16 mouse cellular contexts compared by ENCODE assay signal in genomic region chr3:79205112-79205511, GRCm38 (mm10).
DNase-seq lines count a peak whose midpoint lies in the region; ATAC-seq and TF ChIP-seq lines count a peak whose summit lies in the region.
"Had no signal": no experiment of that assay in that cellular context is flagged by ENCODE, and none has a peak within 500 bp of the region (broad histone marks: within the 10 kb centered on the region; RNA-seq: fewer than 3 reads in every experiment).

No protein-coding gene starts in this region.

- ATAC-seq in hindbrain, postnatal 0 days, result no peak
- ATAC-seq in hindbrain, embryonic 11.5 days (ENCODE audit: low FRiP score), result no peak
- no peak for ATAC-seq in lung, embryonic 16.5 days (ENCODE audit: low read depth)
- ATAC-seq in limb, embryonic 15.5 days (ENCODE audit: insufficient number of reproducible peaks, low FRiP score, low TSS enrichment, low read depth), result no peak
- no peak for ATAC-seq in megakaryocyte, adult 5-6 weeks (ENCODE audit: poor library complexity, severe bottlenecking)
- ATAC-seq: Patski had no signal

- no peak for TF ChIP-seq CTCF in cerebellum, adult 2 months (IDR thresholded peaks at IDR 0.05; ENCODE audit: borderline replicate concordance, insufficient read depth, low read depth, low read length)
- TF ChIP-seq CTCF in hindbrain, postnatal 0 days (IDR thresholded peaks at IDR 0.05; ENCODE audit: low read depth), result 0 out of 2 replicates have a peak, but pooled peaks have one; percentile 19

- H3K9ac ChIP-seq in hindbrain, postnatal 0 days (replicated peaks; ENCODE audit: low read length), result no peak overlapping the region
- no peak overlapping the region for H3K9ac ChIP-seq in hindbrain, embryonic 11.5 days (ENCODE audit: low read depth, low read length)
- no peak overlapping the region for H3K9ac ChIP-seq in lung, embryonic 16.5 days (ENCODE audit: low read length)
- H3K9ac ChIP-seq in limb, embryonic 15.5 days, result no peak overlapping the region

- 46% methylated on average over 3 of the region's 3 CpGs for WGBS in cerebellum, adult 2 months
- 34% methylated on average over 3 of the region's 3 CpGs for WGBS in hindbrain, postnatal 0 days
- 38% methylated on average over 3 of the region's 3 CpGs for WGBS in hindbrain, embryonic 11.5 days
- WGBS in lung, embryonic 16.5 days, result 25% methylated on average over 3 of the region's 3 CpGs
- 15% methylated on average over 3 of the region's 3 CpGs for WGBS in limb, embryonic 15.5 days

- H3K27me3 ChIP-seq in cerebellum, adult 2 months (ENCODE audit: control insufficient read depth, insufficient read depth, low read length), result no peaks in the 10 kb centered on the region
- no peaks in the 10 kb centered on the region for H3K27me3 ChIP-seq in hindbrain, postnatal 0 days (ENCODE audit: insufficient read depth, low read length)
- H3K27me3 ChIP-seq in hindbrain, embryonic 11.5 days (ENCODE audit: control insufficient read depth, insufficient read depth, low read length), result no peaks in the 10 kb centered on the region
- no peaks in the 10 kb centered on the region for H3K27me3 ChIP-seq in lung, embryonic 16.5 days (ENCODE audit: control insufficient read depth, insufficient read depth, low read depth, low read length)
- no peaks in the 10 kb centered on the region for H3K27me3 ChIP-seq in limb, embryonic 15.5 days
- H3K27me3 ChIP-seq: CH12.LX, Patski had no signal

- no peak overlapping the region for H3K4me2 ChIP-seq in hindbrain, postnatal 0 days (ENCODE audit: low read depth, low read length)
- H3K4me2 ChIP-seq in hindbrain, embryonic 11.5 days (replicated peaks; ENCODE audit: low read depth, low read length), result no peak overlapping the region
- no peak overlapping the region for H3K4me2 ChIP-seq in lung, embryonic 16.5 days (ENCODE audit: low read depth, low read length)
- H3K4me2 ChIP-seq in limb, embryonic 15.5 days, result no peak overlapping the region

- TF ChIP-seq POLR2A in cerebellum, adult 2 months (IDR thresholded peaks at IDR 0.05; ENCODE audit: borderline replicate concordance, insufficient read depth, low read length), result no peak

- no peaks in the 10 kb centered on the region for H3K9me3 ChIP-seq in hindbrain, postnatal 0 days (ENCODE audit: low read length)
- H3K9me3 ChIP-seq in hindbrain, embryonic 11.5 days (ENCODE audit: control insufficient read depth, low read length), result no peaks in the 10 kb centered on the region
- no peaks in the 10 kb centered on the region for H3K9me3 ChIP-seq in lung, embryonic 16.5 days (ENCODE audit: control insufficient read depth, low read length)
- no peaks in the 10 kb centered on the region for H3K9me3 ChIP-seq in limb, embryonic 15.5 days

- DNase-seq in cerebellum, adult 2 months, result no peak
- no peak for DNase-seq in cerebellum, postnatal 4 days (ENCODE audit: low spot score in 2 of 2)
- no peak for DNase-seq in hindbrain, postnatal 0 days (ENCODE audit: low spot score)
- DNase-seq in hindbrain, embryonic 11.5 days (ENCODE audit: low spot score), result no peak
- DNase-seq in lung, postnatal 36 days, result no peak
- DNase-seq: adrenal gland, adult 2 months; cerebellum, adult 9-11 months; heart, postnatal 36 days; kidney, adult 8-10 months; thymus, adult 18-20 months had no signal

- H3K4me3 ChIP-seq in cerebellum, adult 2 months (replicated peaks; ENCODE audit: insufficient read depth, low read depth, low read length), result no peak overlapping the region
- H3K4me3 ChIP-seq in hindbrain, postnatal 0 days (ENCODE audit: low read length), result no peak overlapping the region
- no peak overlapping the region for H3K4me3 ChIP-seq in hindbrain, embryonic 11.5 days (ENCODE audit: low read depth, low read length)
- no peak overlapping the region for H3K4me3 ChIP-seq in lung, embryonic 16.5 days (ENCODE audit: low read length)
- no peak overlapping the region for H3K4me3 ChIP-seq in limb, embryonic 15.5 days
- H3K4me3 ChIP-seq: myocyte had no signal

- no peaks in the 10 kb centered on the region for H3K36me3 ChIP-seq in hindbrain, postnatal 0 days (ENCODE audit: insufficient read depth, low read length)
- no peaks in the 10 kb centered on the region for H3K36me3 ChIP-seq in hindbrain, embryonic 11.5 days (ENCODE audit: control insufficient read depth, insufficient read depth, low read length)
- H3K36me3 ChIP-seq in lung, embryonic 16.5 days (ENCODE audit: control insufficient read depth, insufficient read depth, low read length), result no peaks in the 10 kb centered on the region
- H3K36me3 ChIP-seq in limb, embryonic 15.5 days, result 0 out of 2 replicates have a peak, but pooled peaks cover 3% of the 10 kb centered on the region

- peaks cover 4% of the 10 kb centered on the region for H3K4me1 ChIP-seq in cerebellum, adult 2 months (ENCODE audit: control insufficient read depth, insufficient read depth, low read length)
- H3K4me1 ChIP-seq in hindbrain, postnatal 0 days (ENCODE audit: insufficient read depth, low read length), result no peaks in the 10 kb centered on the region
- H3K4me1 ChIP-seq in hindbrain, embryonic 11.5 days (replicated peaks; ENCODE audit: control insufficient read depth, insufficient read depth, low read length), result no peaks in the 10 kb centered on the region
- H3K4me1 ChIP-seq in lung, embryonic 16.5 days (replicated peaks; ENCODE audit: control insufficient read depth, insufficient read depth, low read length), result peaks cover 20% of the 10 kb centered on the region
- H3K4me1 ChIP-seq in limb, embryonic 15.5 days, result peaks cover 21% of the 10 kb centered on the region

- H3K27ac ChIP-seq in cerebellum, adult 2 months (ENCODE audit: insufficient read depth, low read length), result peak overlapping the region; percentile 28; the same call in 1 of the 2 replicates
- no peak overlapping the region for H3K27ac ChIP-seq in hindbrain, postnatal 0 days
- H3K27ac ChIP-seq in hindbrain, embryonic 11.5 days (ENCODE audit: low read depth, low read length), result no peak overlapping the region
- H3K27ac ChIP-seq in lung, embryonic 16.5 days (ENCODE audit: low read length), result 0 out of 2 replicates have a peak overlapping the region, but pooled peaks have one; percentile 2
- H3K27ac ChIP-seq in limb, embryonic 15.5 days, result peak overlapping the region; percentile 13; the same call in 1 of the 2 replicates

Comparison
In these comparisons a context has a peak if more than half of its experiments do, and no peak if none do; other contexts are left out.
1. H3K27ac ChIP-seq: peak in cerebellum, adult 2 months (single experiment), lung, embryonic 16.5 days (single experiment) and limb, embryonic 15.5 days (single experiment); none in hindbrain, postnatal 0 days (single experiment) and hindbrain, embryonic 11.5 days (single experiment).